Mouse (Mus musculus) heart, adult 2 months (tissue): ENCODE measurements around the gene Acot8. TPM values are rescaled to one million over a fixed set of nuclear protein-coding genes. Genes with fewer than 3 reads are reported as not detected.

Source experiments
- DNase-seq, 2 experiments: peaks; one replicate each; pipeline ENCODE4 v3.0.0; 2021
- H3K27ac ChIP-seq: fragments of 200-600 bp; 2 replicates; pipeline ENCODE4 v1.8.1; 2022
- H3K27me3 ChIP-seq: fragments of 200-500 bp; 2 replicates; pipeline ENCODE4 v1.6.1; 2012; ENCODE audit warnings: mild to moderate bottlenecking, low read length, inconsistent platforms, mixed read lengths; ENCODE audit not compliant: control insufficient read depth, insufficient read depth
- H3K36me3 ChIP-seq: fragments of 200-500 bp; 2 replicates; pipeline ENCODE4 v1.6.1; 2012; ENCODE audit warnings: low read length, inconsistent platforms; ENCODE audit not compliant: control insufficient read depth, insufficient read depth
- H3K4me1 ChIP-seq: fragments of 200-500 bp; 2 replicates; pipeline ENCODE4 v1.6.1; 2011; ENCODE audit warnings: low read length; ENCODE audit not compliant: control insufficient read depth, insufficient read depth
- H3K4me3 ChIP-seq: fragments of 200-600 bp; 2 replicates; pipeline ENCODE4 v1.8.1; 2022
- H3K79me2 ChIP-seq: fragments of 200-500 bp; replicated peaks from 2 replicates; pipeline ENCODE4 v1.6.1; 2012; ENCODE audit warnings: mild to moderate bottlenecking, inconsistent platforms, low read length, moderate library complexity, mixed read lengths; ENCODE audit not compliant: control insufficient read depth, insufficient read depth
- H3K9ac ChIP-seq: fragments of 200-500 bp; 2 replicates; pipeline ENCODE4 v1.6.1; 2012; ENCODE audit warnings: low read depth, mild to moderate bottlenecking, control low read depth, inconsistent platforms, low read length, mixed read lengths
- CTCF ChIP-seq: fragments of 200-600 bp; IDR thresholded peaks from 2 replicates; pipeline ENCODE4 v1.8.1; 2022; ENCODE audit warnings: antibody characterized with exemption, mild to moderate bottlenecking, moderate library complexity
- EP300 ChIP-seq: fragments of 200-500 bp; IDR thresholded peaks from 2 replicates; pipeline ENCODE4 v1.6.1; 2011; ENCODE audit warnings: low read depth, low read length, control low read depth; ENCODE audit not compliant: insufficient read depth
- POLR2A ChIP-seq: fragments of 200-500 bp; IDR thresholded peaks from 2 replicates; pipeline ENCODE4 v1.6.1; 2011; ENCODE audit warnings: mild to moderate bottlenecking, low read depth, low read length, control low read depth; ENCODE audit not compliant: insufficient read depth
- WGBS: fragments of 180-500 bp; shearing (Covaris S2); methylation state at CpG from one replicate; pipeline ENCODE4 v1.1.7; 2018; 5-methylcytosine and 5-hydroxymethylcytosine counted together
- intact Hi-C: fragments of 180-260 bp; cut with DNase I; formaldehyde crosslinking; loops from one replicate; pipeline ENCODE4 v1.15.1; 2025
- polyA plus RNA-seq: library from polyadenylated mRNA; depleted of rRNA; stranded (reverse); fragments of >200 nt; gene quantifications from 2 replicates; pipeline ENCODE4 v1.2.3, GENCODE M21; 2012
- total RNA-seq, 2 experiments: library from RNA; stranded (reverse); gene quantifications; 2 replicates each; pipeline ENCODE4 v1.2.3; 2021

The Acot8 gene
- total and polyA plus RNA-seq, 3 experiments: 13.3 to 19.1 (median 14.0) TPM

- H3K9ac ChIP-seq: no peak overlapping the region
- no peaks in the 10 kb centered on the region for H3K4me1 ChIP-seq
- 97% methylated on average over 4 of the region's 4 CpGs for WGBS
- peaks cover 2% of the 10 kb centered on the region; the same call in 1 of the 2 replicates for H3K36me3 ChIP-seq
- H3K27ac ChIP-seq: no peak overlapping the region
- TF ChIP-seq POLR2A: no peak
- no peak for TF ChIP-seq EP300
- TF ChIP-seq CTCF: no peak
- H3K4me3 ChIP-seq: no peak overlapping the region
- H3K79me2 ChIP-seq: no peaks in the 10 kb centered on the region
- H3K27me3 ChIP-seq: no peaks in the 10 kb centered on the region
- intact Hi-C loops: no loop called here
- DNase-seq: no peak
Observed at GRCm38 (mm10) chr2:164761971-164762370, 42.7 kb downstream of the Acot8 start.

GRCm38 (mm10) chr2:164761502-164761901, 43.2 kb downstream of the Acot8 start:
- intact Hi-C loops: no loop called here
- no peak overlapping the region for H3K4me3 ChIP-seq
- WGBS: 84% methylated on average over 2 of the region's 2 CpGs
- TF ChIP-seq CTCF: no peak
- TF ChIP-seq POLR2A: no peak
- TF ChIP-seq EP300: 0 out of 2 replicates have a peak, but pooled peaks have one; percentile 25
- no peak for DNase-seq
- H3K79me2 ChIP-seq: no peaks in the 10 kb centered on the region
- H3K27me3 ChIP-seq: no peaks in the 10 kb centered on the region
- H3K9ac ChIP-seq: no peak overlapping the region
- H3K4me1 ChIP-seq: no peaks in the 10 kb centered on the region
- peaks cover 2% of the 10 kb centered on the region; the same call in 1 of the 2 replicates for H3K36me3 ChIP-seq
- no peak overlapping the region for H3K27ac ChIP-seq

- Histone ChIP-seq H3K4me3 (no peak overlapping the region), H3K4me1 (no peaks in the 10 kb centered on the region; the same call in 1 of the 2 replicates), H3K9ac (no peak overlapping the region), H3K79me2 (no peaks in the 10 kb centered on the region), H3K27ac (no peak overlapping the region), H3K27me3 (no peaks in the 10 kb centered on the region), H3K36me3 (peaks cover 8% of the 10 kb centered on the region)
- WGBS: 64% methylated on average over 4 of the region's 4 CpGs
- TF ChIP-seq EP300 (no peak), POLR2A (no peak), CTCF (no peak)
- DNase-seq: no peak
- intact Hi-C loops: no loop called here
Observed at GRCm38 (mm10) chr2:164760059-164760833, 44.4 kb downstream of the Acot8 start.

GRCm38 (mm10) chr2:164758692-164759091, 46.0 kb downstream of the Acot8 start:
- Histone ChIP-seq H3K27ac (no peak overlapping the region), H3K36me3 (peaks cover 17% of the 10 kb centered on the region), H3K4me3 (no peak overlapping the region), H3K79me2 (no peaks in the 10 kb centered on the region), H3K27me3 (no peaks in the 10 kb centered on the region), H3K9ac (no peak overlapping the region), H3K4me1 (peaks cover 1% of the 10 kb centered on the region; the same call in 1 of the 2 replicates)
- 63% methylated on average over 1 of the region's 1 CpGs for WGBS
- no peak for TF ChIP-seq CTCF
- no peak for DNase-seq
- intact Hi-C loops: no loop called here

- Histone ChIP-seq H3K4me1 (peaks cover 1% of the 10 kb centered on the region; the same call in 1 of the 2 replicates), H3K27ac (no peak overlapping the region), H3K79me2 (no peaks in the 10 kb centered on the region), H3K36me3 (peaks cover 17% of the 10 kb centered on the region), H3K9ac (no peak overlapping the region), H3K27me3 (no peaks in the 10 kb centered on the region), H3K4me3 (no peak overlapping the region)
- intact Hi-C loops: no loop called here
- no peak for TF ChIP-seq POLR2A
- no peak for TF ChIP-seq EP300
- no peak for TF ChIP-seq CTCF
- no peak for DNase-seq
- 86% methylated on average over 10 of the region's 11 CpGs for WGBS
Observed at GRCm38 (mm10) chr2:164757841-164758240, 46.8 kb downstream of the Acot8 start.

- intact Hi-C loops: no loop called here
- TF ChIP-seq EP300 (no peak), POLR2A (peak; percentile 40; the same call in 1 of the 2 replicates)
- Histone ChIP-seq H3K9ac (peak overlapping the region; percentile 6; the same call in 1 of the 2 replicates), H3K27me3 (no peaks in the 10 kb centered on the region), H3K79me2 (peaks cover 2% of the 10 kb centered on the region; the same call in 1 of the 2 replicates), H3K4me3 (no peak overlapping the region), H3K27ac (peak overlapping the region; percentile 91), H3K4me1 (peaks cover 1% of the 10 kb centered on the region; the same call in 1 of the 2 replicates), H3K36me3 (peaks cover 15% of the 10 kb centered on the region)
- 47% methylated on average over 2 of the region's 2 CpGs for WGBS
- peak in 1 of 2 experiments; percentile 55 for DNase-seq
Observed at GRCm38 (mm10) chr2:164754800-164755199, 49.9 kb downstream of the Acot8 start.
